Mouse (Mus musculus) ES-E14 (cell line): ENCODE data around the gene Sidt1. TPM values are rescaled to one million over a fixed set of nuclear protein-coding genes. Genes with fewer than 3 reads are reported as not detected.

Experiments used
- DNase-seq: peaks from one replicate; pipeline ENCODE4 v3.0.0-alpha.2; 2013; ENCODE audit warnings: low read depth, low spot score
- H3K27ac ChIP-seq: 2 replicates; pipeline ENCODE4 v1.5.1; 2012; ENCODE audit warnings: low read depth, mild to moderate bottlenecking, low read length, moderate library complexity, mixed read lengths; ENCODE audit not compliant: poor library complexity, insufficient read depth, severe bottlenecking
- H3K36me3 ChIP-seq: 2 replicates; pipeline ENCODE4 v1.6.1; 2012; ENCODE audit warnings: mild to moderate bottlenecking, low read length, moderate library complexity, mixed read lengths; ENCODE audit not compliant: control insufficient read depth, poor library complexity, insufficient read depth, severe bottlenecking
- H3K4me1 ChIP-seq, 2 experiments: fragments of 150-350 bp in 1 of 2; sonication (generic) in 1 of 2; 2 replicates each; pipeline ENCODE4 v1.6.1; 2012; ENCODE audit warnings: low read length in 2 of 2, mild to moderate bottlenecking in 1 of 2, mixed read lengths in 1 of 2; ENCODE audit not compliant: control insufficient read depth in 2 of 2, insufficient read depth in 2 of 2, poor library complexity in 1 of 2
- H3K4me3 ChIP-seq, 2 experiments: fragments of 150-350 bp in 1 of 2; sonication (generic) in 1 of 2; 2 replicates each; pipeline ENCODE4 v1.5.1; 2012; ENCODE audit warnings: low read length in 2 of 2, low read depth in 1 of 2, mild to moderate bottlenecking in 1 of 2, mixed read lengths in 1 of 2; ENCODE audit not compliant: insufficient read depth in 1 of 2, poor library complexity in 1 of 2, severe bottlenecking in 1 of 2
- H3K9ac ChIP-seq: 2 replicates; pipeline ENCODE4 v1.6.1; 2012; ENCODE audit warnings: low read depth, mild to moderate bottlenecking, low read length, mixed read lengths; ENCODE audit not compliant: poor library complexity, insufficient read depth, severe bottlenecking
- H3K9me3 ChIP-seq: fragments of 150-350 bp; sonication (generic); 2 replicates; pipeline ENCODE4 v1.6.1; 2012; ENCODE audit warnings: low read depth, mild to moderate bottlenecking, low read length; ENCODE audit not compliant: control insufficient read depth, insufficient read depth
- CHD2 ChIP-seq: IDR thresholded peaks from 2 replicates; pipeline ENCODE4 v1.6.1; 2014; ENCODE audit warnings: mild to moderate bottlenecking, low read depth, low read length, inconsistent platforms
- HCFC1 ChIP-seq: IDR thresholded peaks from 2 replicates; pipeline ENCODE4 v1.6.1; 2012; ENCODE audit warnings: low read length, inconsistent platforms, borderline replicate concordance; ENCODE audit not compliant: insufficient read depth
- MAFK ChIP-seq: IDR thresholded peaks from 2 replicates; pipeline ENCODE4 v1.6.1; 2014; ENCODE audit warnings: mild to moderate bottlenecking, low read depth, low read length, inconsistent platforms; ENCODE audit not compliant: insufficient read depth
- ZC3H11A ChIP-seq: IDR thresholded peaks from 2 replicates; pipeline ENCODE4 v1.6.1; 2012; ENCODE audit warnings: low read depth, mild to moderate bottlenecking, inconsistent platforms, low read length, borderline replicate concordance
- ZNF384 ChIP-seq: IDR thresholded peaks from 2 replicates; pipeline ENCODE4 v1.6.1; 2012; ENCODE audit warnings: low read depth, low read length, inconsistent platforms
- in situ Hi-C, 2 experiments: fragments of 600-800 bp; cut with MboI; formaldehyde crosslinking; loops; one replicate each; pipeline ENCODE4 v1.15.1; 2025; ENCODE audit warnings: low sequenced_read_pairs in 2 of 2, inconsistent platforms in 1 of 2; ENCODE audit not compliant: unreplicated experiment in 2 of 2
- total RNA-seq: library from RNA; depleted of rRNA; stranded (reverse); fragments of 300-350 nt; gene quantifications from 2 replicates; pipeline ENCODE4 v1.2.3, GENCODE M21; 2012

Gene Sidt1
- total RNA-seq, 1 experiment: 0.40 TPM

DNA sequence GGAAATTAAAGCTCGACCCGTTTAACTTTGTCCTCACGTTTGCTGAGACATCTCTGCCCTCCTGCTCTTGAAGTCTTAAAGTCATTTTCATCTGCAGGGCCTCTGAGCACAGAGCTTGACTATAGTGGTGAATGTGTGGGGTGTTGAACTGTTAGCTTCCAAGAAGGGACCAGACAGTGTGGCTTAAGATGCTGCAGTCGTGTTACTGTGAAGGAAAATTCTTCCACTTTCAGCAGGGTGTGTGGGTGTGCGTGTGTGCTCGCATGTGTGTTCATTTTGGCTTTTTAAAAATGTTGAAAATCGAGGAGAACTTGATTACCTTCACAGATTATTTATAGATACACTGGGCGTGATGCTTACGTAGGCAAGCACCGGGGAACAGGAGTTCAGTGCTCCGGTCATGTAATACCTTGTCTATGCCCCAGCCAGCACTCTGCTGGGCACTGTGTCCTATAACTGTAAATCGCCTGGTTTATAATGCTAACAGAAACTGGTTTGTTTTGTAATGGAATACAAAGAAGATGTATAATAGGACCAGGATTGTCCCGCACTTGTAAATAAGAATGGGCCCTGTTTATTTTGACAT is 106.2 kb downstream of the Sidt1 start:
- Histone ChIP-seq H3K4me3 (no peak overlapping the region), H3K9me3 (no peaks in the 10 kb centered on the region), H3K27ac (no peak overlapping the region), H3K9ac (no peak overlapping the region), H3K4me1 (no peaks in the 10 kb centered on the region), H3K36me3 (no peaks in the 10 kb centered on the region)
- no peak for DNase-seq
- in situ Hi-C loops: no loop called here
- TF ChIP-seq CHD2: no peak
- no peak for TF ChIP-seq ZNF384
- TF ChIP-seq HCFC1: no peak
- no peak for TF ChIP-seq ZC3H11A
- TF ChIP-seq MAFK: no peak

DNA sequence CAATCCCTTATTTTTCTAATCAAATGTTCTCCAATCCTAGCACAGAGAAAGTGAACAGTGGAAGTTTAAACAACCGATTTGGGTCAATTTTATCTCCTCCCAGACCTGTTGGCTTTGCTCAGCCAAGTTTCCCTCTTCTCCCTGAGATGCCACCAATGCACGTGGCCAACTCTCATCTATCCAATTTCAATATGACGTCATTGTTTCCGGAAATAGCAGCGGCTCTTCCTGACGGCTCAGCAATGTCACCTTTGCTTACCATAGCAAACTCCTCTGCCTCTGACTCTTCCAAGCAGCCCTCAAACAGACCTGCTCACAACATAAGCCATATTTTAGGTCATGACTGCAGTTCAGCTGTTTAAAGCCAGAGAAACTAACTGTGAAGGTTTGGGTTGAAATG is 111.5 kb downstream of the Sidt1 start:
- TF ChIP-seq MAFK (no peak), ZNF384 (no peak), HCFC1 (no peak), CHD2 (no peak), ZC3H11A (no peak)
- in situ Hi-C loops: no loop called here
- H3K4me3 ChIP-seq: no peak overlapping the region
- no peak overlapping the region for H3K9ac ChIP-seq
- H3K36me3 ChIP-seq: 0 out of 2 replicates have a peak, but pooled peaks cover 2% of the 10 kb centered on the region
- H3K9me3 ChIP-seq: no peaks in the 10 kb centered on the region
- DNase-seq: no peak
- no peak overlapping the region for H3K27ac ChIP-seq
- no peaks in the 10 kb centered on the region for H3K4me1 ChIP-seq

DNA sequence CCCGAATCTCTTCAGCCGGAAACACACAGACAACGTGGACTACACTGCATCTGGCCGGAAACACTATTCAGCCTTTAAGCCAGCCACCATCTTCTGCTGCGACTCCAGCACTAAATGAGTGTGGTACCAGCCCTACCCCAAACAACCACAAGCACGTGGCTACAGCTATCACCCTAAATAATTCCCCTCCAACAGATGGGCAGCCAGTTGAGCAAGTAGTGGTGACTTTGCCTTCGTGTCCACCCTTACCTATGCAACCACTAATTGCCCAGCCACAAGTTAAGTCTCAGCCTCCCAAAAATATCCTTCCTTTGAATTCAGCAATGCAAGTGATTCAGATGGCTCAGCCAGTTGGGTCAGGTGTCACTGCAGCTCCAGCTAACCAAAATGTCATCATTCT is 116.6 kb downstream of the Sidt1 start:
- in situ Hi-C loops: no loop called here

DNA sequence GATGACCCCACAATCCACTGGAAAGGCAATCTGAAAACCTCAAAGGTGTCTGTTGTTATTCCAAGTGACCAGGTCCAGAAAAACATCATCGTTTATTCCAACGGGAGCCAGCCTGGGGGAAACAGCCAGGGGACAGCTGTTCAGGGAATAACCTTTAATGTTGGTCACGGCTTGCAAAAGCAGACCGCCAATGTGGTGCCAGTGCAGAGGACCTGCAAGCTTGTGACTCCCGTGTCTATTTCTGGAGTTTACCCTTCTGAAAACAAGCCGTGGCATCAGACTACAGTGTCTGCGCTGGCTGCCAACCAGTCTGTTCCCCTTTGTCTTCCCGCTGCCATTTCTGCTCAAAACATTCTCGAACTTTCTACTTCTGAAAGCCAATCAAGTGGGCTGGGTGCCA is 117.5 kb downstream of the Sidt1 start:
- no peak overlapping the region for H3K27ac ChIP-seq
- no peak overlapping the region for H3K4me3 ChIP-seq
- in situ Hi-C loops: no loop called here
- no peaks in the 10 kb centered on the region for H3K4me1 ChIP-seq
- TF ChIP-seq ZNF384 (no peak), HCFC1 (no peak), ZC3H11A (no peak), CHD2 (no peak), MAFK (no peak)
- DNase-seq: no peak
- H3K36me3 ChIP-seq: peaks cover 6% of the 10 kb centered on the region; the same call in 1 of the 2 replicates
- no peaks in the 10 kb centered on the region for H3K9me3 ChIP-seq
- no peak overlapping the region for H3K9ac ChIP-seq

More for the DNA sequence above, 116.6 kb downstream of the Sidt1 start:
- Histone ChIP-seq H3K4me1 (no peaks in the 10 kb centered on the region), H3K27ac (no peak overlapping the region), H3K9ac (no peak overlapping the region), H3K36me3 (peaks cover 6% of the 10 kb centered on the region; the same call in 1 of the 2 replicates), H3K9me3 (no peaks in the 10 kb centered on the region), H3K4me3 (no peak overlapping the region)
- DNase-seq: no peak
- TF ChIP-seq HCFC1: no peak
- TF ChIP-seq ZC3H11A: no peak
- no peak for TF ChIP-seq MAFK
- TF ChIP-seq CHD2: no peak
- no peak for TF ChIP-seq ZNF384

DNA sequence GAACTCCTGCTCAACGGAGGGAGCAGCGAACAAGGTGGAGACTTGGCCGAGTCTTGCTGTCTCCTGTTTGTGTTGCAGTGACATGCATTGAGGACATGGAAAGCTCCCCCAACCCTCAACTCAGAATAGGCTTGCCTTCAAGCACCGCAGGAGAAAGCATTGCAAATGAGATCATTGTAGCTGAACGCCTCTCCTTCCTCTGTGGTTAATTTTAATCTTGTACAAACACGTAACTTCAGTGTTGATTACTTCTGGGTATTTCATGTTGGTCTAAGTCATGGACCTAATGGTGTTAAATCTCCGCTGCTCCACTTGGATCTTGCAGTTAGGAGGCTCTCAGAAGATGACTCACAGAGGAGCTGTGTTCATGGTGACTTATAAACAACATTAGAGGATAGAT is 120.3 kb downstream of the Sidt1 start:
- no peak overlapping the region for H3K9ac ChIP-seq
- H3K9me3 ChIP-seq: no peaks in the 10 kb centered on the region
- no peak overlapping the region for H3K4me3 ChIP-seq
- DNase-seq: no peak
- no peak overlapping the region for H3K27ac ChIP-seq
- no peak for TF ChIP-seq CHD2
- TF ChIP-seq MAFK: no peak
- TF ChIP-seq HCFC1: no peak
- no peak for TF ChIP-seq ZNF384
- no peak for TF ChIP-seq ZC3H11A
- no peaks in the 10 kb centered on the region for H3K4me1 ChIP-seq
- H3K36me3 ChIP-seq: peaks cover 4% of the 10 kb centered on the region; the same call in 1 of the 2 replicates
- in situ Hi-C loops: no loop called here
